Mouse (Mus musculus) hindbrain, postnatal 0 days (tissue): Measurements from ENCODE around the gene Sspn. TPM values are rescaled to one million over a fixed set of nuclear protein-coding genes. Genes with fewer than 3 reads are reported as not detected.

ENCODE experiments used
- ATAC-seq: fragments of 200-750 bp; cut with Nextera tagmentation; 2 replicates; pipeline ENCODE4 v1.8.0; 2017; ENCODE audit warnings: mild to moderate bottlenecking, moderate TSS enrichment, moderate library complexity
- DNase-seq: peaks from one replicate; pipeline ENCODE4 v3.0.0-alpha.2; 2015; ENCODE audit warnings: low spot score
- H3K27ac ChIP-seq: fragments of 300-500 bp; sonication (generic); 2 replicates; pipeline ENCODE4 v1.5.1; 2014; ENCODE audit warnings: mild to moderate bottlenecking
- H3K27me3 ChIP-seq: fragments of 300-500 bp; sonication (generic); 2 replicates; pipeline ENCODE4 v1.6.1; 2014; ENCODE audit warnings: low read length, mixed read lengths; ENCODE audit not compliant: insufficient read depth
- H3K36me3 ChIP-seq: fragments of 300-500 bp; sonication (generic); 2 replicates; pipeline ENCODE4 v1.6.1; 2014; ENCODE audit warnings: low read length, mixed read lengths; ENCODE audit not compliant: insufficient read depth
- H3K4me1 ChIP-seq: fragments of 300-500 bp; sonication (generic); 2 replicates; pipeline ENCODE4 v1.6.1; 2014; ENCODE audit warnings: antibody characterized with exemption, low read length, mixed read lengths; ENCODE audit not compliant: insufficient read depth
- H3K4me2 ChIP-seq: fragments of 300-500 bp; sonication (generic); 2 replicates; pipeline ENCODE4 v1.6.1; 2014; ENCODE audit warnings: low read depth, mild to moderate bottlenecking, low read length, moderate library complexity, mixed read lengths
- H3K4me3 ChIP-seq: fragments of 300-500 bp; sonication (generic); 2 replicates; pipeline ENCODE4 v1.5.1; 2014; ENCODE audit warnings: low read length
- H3K9ac ChIP-seq: fragments of 300-500 bp; sonication (generic); replicated peaks from 2 replicates; pipeline ENCODE4 v1.6.1; 2014; ENCODE audit warnings: mild to moderate bottlenecking, low read length, moderate library complexity, mixed read lengths
- H3K9me3 ChIP-seq: fragments of 300-500 bp; sonication (generic); 2 replicates; pipeline ENCODE4 v1.6.1; 2016; ENCODE audit warnings: low read length, mixed read lengths
- CTCF ChIP-seq: IDR thresholded peaks from 2 replicates; pipeline ENCODE4 v1.5.1; 2016; ENCODE audit warnings: antibody characterized with exemption, control low read depth, low read depth
- WGBS: fragments of 180-500 bp; shearing (Covaris S2); extraction: QIAGEN DNeasy Blood & Tissue Kit; methylation state at CpG from one replicate; pipeline ENCODE4 v1.1.7; 2014; 5-methylcytosine and 5-hydroxymethylcytosine counted together
- polyA plus RNA-seq: library from polyadenylated mRNA; unstranded; fragments of >200 nt; fragmentation: Nextera tagmentation; extraction: Ambion mirVana; gene quantifications from 2 replicates; pipeline ENCODE4 v1.2.1, GENCODE M21; 2015
- total RNA-seq: library from RNA; depleted of rRNA; stranded (reverse); fragments of >200 nt; gene quantifications from 2 replicates; pipeline ENCODE4 v1.2.3, GENCODE M21; 2014; rRNA removed

Sspn gene
- total RNA-seq = 3.7 and 6.0 TPM in 2 replicates
- polyA plus RNA-seq = 6.0 and 6.2 TPM in 2 replicates

DNA sequence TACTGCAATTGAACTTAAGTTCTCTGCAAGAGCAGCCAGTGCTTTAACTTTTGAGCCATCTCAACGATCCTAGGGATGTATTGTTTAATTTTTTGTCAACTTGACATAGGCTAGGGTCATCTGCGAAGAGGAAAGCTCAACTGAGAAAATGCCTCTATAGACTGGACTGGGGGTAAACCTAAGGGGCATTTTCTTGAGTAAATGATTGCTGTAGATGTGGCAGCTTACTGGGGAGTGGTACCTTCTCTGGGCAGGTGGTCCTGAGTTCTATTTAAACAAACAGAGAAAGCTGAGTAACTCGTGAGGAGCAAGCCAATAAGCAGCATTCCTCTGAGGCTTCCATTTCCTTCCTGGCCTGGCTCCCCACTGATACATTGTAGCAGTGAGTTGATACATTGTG is at the start of gene Sspn:
Gene Sspn, plus strand, starts transcription at position 301 of the 400 bp plus-strand sequence.
- Histone ChIP-seq H3K36me3 (no peaks in the 10 kb centered on the region), H3K27me3 (no peaks in the 10 kb centered on the region), H3K9ac (no peak within 1 kb of the TSS), H3K27ac (no peak within 1 kb of the TSS), H3K9me3 (no peaks in the 10 kb centered on the region), H3K4me1 (peaks cover 4% of the 10 kb centered on the region; the same call in 1 of the 2 replicates), H3K4me2 (no peak within 1 kb of the TSS), H3K4me3 (no peak within 1 kb of the TSS)
- TF ChIP-seq CTCF = no peak
- WGBS = 61% methylated on average over 3 of the region's 3 CpGs
- ATAC-seq = no peak
- DNase-seq = no peak

DNA sequence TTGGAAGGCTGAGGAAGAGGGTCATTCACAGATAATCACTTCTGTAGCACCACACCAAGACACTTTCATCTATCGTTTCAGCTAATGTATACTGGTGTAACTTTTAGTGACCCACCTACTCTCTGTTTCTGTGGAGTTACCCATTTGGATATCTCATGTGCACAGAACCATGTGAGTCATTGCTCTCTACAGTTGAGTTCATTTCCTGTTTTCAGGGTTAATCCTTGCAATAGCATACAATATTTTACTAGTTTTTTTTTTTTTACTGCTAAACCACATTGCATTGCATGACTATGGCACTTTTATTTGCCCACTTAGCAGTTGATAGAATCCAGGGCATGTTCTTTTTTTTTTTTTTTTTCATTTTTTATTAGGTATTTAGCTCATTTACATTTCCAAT is 48.4 kb upstream of the Sspn start:
- ATAC-seq (no peak), DNase-seq (no peak)
- no peak overlapping the region for H3K9ac ChIP-seq
- 87% methylated on average over 1 of the region's 1 CpGs for WGBS
- no peak overlapping the region for H3K4me2 ChIP-seq
- no peaks in the 10 kb centered on the region for H3K27me3 ChIP-seq
- H3K27ac ChIP-seq = no peak overlapping the region
- H3K9me3 ChIP-seq = no peaks in the 10 kb centered on the region
- no peaks in the 10 kb centered on the region for H3K36me3 ChIP-seq
- TF ChIP-seq CTCF = no peak
- no peaks in the 10 kb centered on the region for H3K4me1 ChIP-seq
- H3K4me3 ChIP-seq = no peak overlapping the region

DNA sequence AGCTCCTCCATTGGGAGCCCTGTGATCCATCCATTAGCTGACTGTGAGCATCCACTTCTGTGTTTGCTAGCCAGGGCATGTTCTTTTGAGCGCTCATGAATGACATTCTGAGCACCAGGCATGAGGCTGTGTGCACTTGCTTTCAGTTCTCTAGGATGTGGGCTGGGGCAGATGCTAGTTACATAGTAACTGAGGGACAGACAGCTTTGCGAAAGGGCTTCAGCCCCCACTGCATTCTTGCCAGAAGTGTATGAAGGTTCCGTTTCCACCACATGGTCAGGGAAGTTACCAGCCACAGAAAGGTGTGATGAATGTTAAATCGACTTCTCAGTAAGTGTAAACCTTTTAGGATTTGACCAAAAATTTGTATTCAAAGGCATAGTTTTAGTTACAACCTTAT is 47.8 kb upstream of the Sspn start:
- DNase-seq (no peak), ATAC-seq (no peak)
- Histone ChIP-seq H3K36me3 (no peaks in the 10 kb centered on the region), H3K4me1 (no peaks in the 10 kb centered on the region), H3K4me3 (no peak overlapping the region), H3K4me2 (no peak overlapping the region), H3K9ac (no peak overlapping the region), H3K9me3 (no peaks in the 10 kb centered on the region), H3K27me3 (no peaks in the 10 kb centered on the region), H3K27ac (no peak overlapping the region)
- 84% methylated on average over 4 of the region's 4 CpGs for WGBS
- no peak for TF ChIP-seq CTCF

DNA sequence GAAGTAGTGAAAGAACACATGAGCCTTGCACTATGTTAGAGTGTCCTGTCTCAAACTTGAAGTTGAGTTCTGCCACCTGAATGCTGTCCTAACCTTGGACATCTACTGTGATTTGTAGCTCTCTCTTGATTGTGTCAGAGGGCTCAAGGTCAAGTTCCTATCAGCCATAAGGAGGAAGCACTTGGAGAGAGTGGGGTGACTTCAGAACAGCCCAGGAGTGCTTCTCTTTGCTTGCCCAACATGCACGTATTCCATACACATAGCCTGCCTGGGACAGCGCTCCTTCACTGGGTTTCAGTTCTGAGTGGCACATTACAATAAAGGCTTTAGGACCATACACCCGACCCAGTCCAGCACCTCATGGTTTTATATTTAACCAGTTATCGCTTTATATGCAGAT is 46.4 kb upstream of the Sspn start:
- H3K4me2 ChIP-seq = no peak overlapping the region
- no peak overlapping the region for H3K4me3 ChIP-seq
- no peak overlapping the region for H3K27ac ChIP-seq
- ATAC-seq = no peak
- no peaks in the 10 kb centered on the region for H3K4me1 ChIP-seq
- no peak for DNase-seq
- TF ChIP-seq CTCF = no peak
- no peaks in the 10 kb centered on the region for H3K9me3 ChIP-seq
- WGBS = 91% methylated on average over 4 of the region's 4 CpGs
- no peaks in the 10 kb centered on the region for H3K36me3 ChIP-seq
- no peaks in the 10 kb centered on the region for H3K27me3 ChIP-seq
- no peak overlapping the region for H3K9ac ChIP-seq

DNA sequence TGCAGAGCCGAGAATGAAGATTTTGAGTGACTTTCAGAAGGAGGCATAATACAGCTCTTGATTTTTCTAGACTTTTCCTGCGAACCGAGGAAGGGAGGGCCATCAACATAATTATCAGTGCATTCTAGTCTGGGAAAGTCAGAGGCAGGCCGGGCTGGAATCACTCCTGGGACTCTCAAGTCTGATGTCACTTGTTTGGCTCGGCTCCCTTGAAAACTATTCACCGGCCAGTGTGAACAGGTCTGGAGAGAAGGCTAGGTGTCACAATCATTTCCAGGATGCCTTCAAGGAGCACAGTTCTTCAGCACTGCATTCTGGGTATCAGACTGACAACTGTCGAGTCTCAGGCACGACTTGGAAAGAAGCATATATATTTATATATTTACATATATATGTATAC is 45.2 kb upstream of the Sspn start:
- Histone ChIP-seq H3K4me3 (no peak overlapping the region), H3K4me2 (no peak overlapping the region), H3K36me3 (no peaks in the 10 kb centered on the region), H3K27me3 (no peaks in the 10 kb centered on the region), H3K9ac (no peak overlapping the region), H3K27ac (no peak overlapping the region), H3K4me1 (no peaks in the 10 kb centered on the region), H3K9me3 (no peaks in the 10 kb centered on the region)
- no peak for TF ChIP-seq CTCF
- 71% methylated on average over 8 of the region's 8 CpGs for WGBS
- DNase-seq (no peak), ATAC-seq (no peak)

DNA sequence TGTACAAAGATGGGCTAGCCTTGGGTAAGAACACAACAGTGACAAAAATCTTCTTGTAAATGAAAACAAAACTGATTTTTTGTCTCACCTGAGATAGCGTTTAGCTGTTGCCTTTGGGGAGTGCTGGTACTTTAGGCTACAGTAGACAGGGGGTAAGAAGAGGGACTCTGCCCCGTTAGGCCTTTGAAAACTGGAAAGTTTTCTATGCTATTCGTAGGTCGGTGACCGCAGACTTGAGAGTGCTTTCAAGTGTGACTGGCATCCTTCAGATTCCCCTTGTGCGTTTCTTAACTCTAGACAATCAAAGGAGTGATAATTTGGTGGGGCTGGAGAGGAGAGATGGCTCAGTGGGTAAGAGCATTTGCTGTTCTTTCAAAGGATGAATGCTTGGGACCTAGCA is 43.7 kb upstream of the Sspn start:
- no peaks in the 10 kb centered on the region for H3K27me3 ChIP-seq
- no peaks in the 10 kb centered on the region for H3K9me3 ChIP-seq
- H3K27ac ChIP-seq = no peak overlapping the region
- 80% methylated on average over 6 of the region's 6 CpGs for WGBS
- no peak overlapping the region for H3K9ac ChIP-seq
- H3K4me3 ChIP-seq = no peak overlapping the region
- H3K4me1 ChIP-seq = no peaks in the 10 kb centered on the region
- no peak for TF ChIP-seq CTCF
- no peak overlapping the region for H3K4me2 ChIP-seq
- no peak for ATAC-seq
- DNase-seq = no peak
- H3K36me3 ChIP-seq = no peaks in the 10 kb centered on the region

DNA sequence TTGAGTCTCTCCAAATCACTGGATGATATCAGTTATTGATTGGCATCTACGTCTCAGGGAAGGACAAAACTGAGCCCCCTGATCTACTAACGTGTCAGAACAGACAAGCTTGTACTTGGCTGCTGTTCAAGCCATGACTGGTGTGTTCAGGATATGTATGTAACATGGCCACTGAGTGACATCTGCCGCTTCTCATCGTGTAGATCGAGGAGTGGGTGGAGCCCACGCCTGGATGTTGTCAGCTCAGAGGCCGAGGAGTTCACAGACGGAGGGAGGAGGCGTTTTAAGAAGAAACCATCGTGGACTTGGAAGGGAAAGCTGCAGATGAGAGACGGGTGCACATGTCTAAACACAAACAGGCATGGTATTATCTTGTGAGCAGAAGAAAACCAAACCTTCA is 39.5 kb upstream of the Sspn start:
- no peaks in the 10 kb centered on the region for H3K9me3 ChIP-seq
- TF ChIP-seq CTCF = no peak
- WGBS = 80% methylated on average over 11 of the region's 11 CpGs
- no peak overlapping the region for H3K4me2 ChIP-seq
- no peaks in the 10 kb centered on the region for H3K27me3 ChIP-seq
- H3K4me1 ChIP-seq = no peaks in the 10 kb centered on the region
- ATAC-seq = no peak
- no peak overlapping the region for H3K4me3 ChIP-seq
- no peak overlapping the region for H3K9ac ChIP-seq
- H3K36me3 ChIP-seq = no peaks in the 10 kb centered on the region
- no peak overlapping the region for H3K27ac ChIP-seq
- DNase-seq = no peak
